Mouse (Mus musculus) midbrain, embryonic 10.5 days (tissue): ENCODE results near the gene Nrf1. TPM values are rescaled to one million over a fixed set of nuclear protein-coding genes. Genes with fewer than 3 reads are reported as not detected.

ENCODE experiments used
- DNase-seq: peaks from one replicate; pipeline ENCODE4 v3.0.0-alpha.2; 2017; ENCODE audit warnings: low spot score
- H3K27ac ChIP-seq: fragments of 300-500 bp; sonication (generic); replicated peaks from 2 replicates; pipeline ENCODE4 v1.5.1; 2016; ENCODE audit warnings: mild to moderate bottlenecking
- H3K27me3 ChIP-seq: fragments of 300-500 bp; sonication (generic); 2 replicates; pipeline ENCODE4 v1.6.1; 2016; ENCODE audit warnings: low read depth, mild to moderate bottlenecking; ENCODE audit not compliant: poor library complexity, severe bottlenecking
- H3K36me3 ChIP-seq: fragments of 300-500 bp; sonication (generic); 2 replicates; pipeline ENCODE4 v1.6.1; 2016; ENCODE audit warnings: mild to moderate bottlenecking, moderate library complexity
- H3K4me1 ChIP-seq: fragments of 300-500 bp; sonication (generic); 2 replicates; pipeline ENCODE4 v1.6.1; 2016
- H3K4me3 ChIP-seq: fragments of 300-500 bp; sonication (generic); 2 replicates; pipeline ENCODE4 v1.5.1; 2016; ENCODE audit warnings: mild to moderate bottlenecking, moderate library complexity
- H3K9me3 ChIP-seq: fragments of 300-500 bp; sonication (generic); replicated peaks from 2 replicates; pipeline ENCODE4 v1.6.1; 2016; ENCODE audit warnings: mild to moderate bottlenecking
- WGBS: fragments of 180-500 bp; shearing (Covaris S2); methylation state at CpG from one replicate; pipeline ENCODE4 v1.1.7; 2016; 5-methylcytosine and 5-hydroxymethylcytosine counted together
- polyA plus RNA-seq: library from polyadenylated mRNA; unstranded; fragments of >200 nt; fragmentation: Nextera tagmentation; extraction: Ambion mirVana; gene quantifications from 2 replicates; pipeline ENCODE4 v1.2.1, GENCODE M21; 2016

The Nrf1 gene
- polyA plus RNA-seq, 1 experiment from 2014 or later: 96.1 TPM

DNA sequence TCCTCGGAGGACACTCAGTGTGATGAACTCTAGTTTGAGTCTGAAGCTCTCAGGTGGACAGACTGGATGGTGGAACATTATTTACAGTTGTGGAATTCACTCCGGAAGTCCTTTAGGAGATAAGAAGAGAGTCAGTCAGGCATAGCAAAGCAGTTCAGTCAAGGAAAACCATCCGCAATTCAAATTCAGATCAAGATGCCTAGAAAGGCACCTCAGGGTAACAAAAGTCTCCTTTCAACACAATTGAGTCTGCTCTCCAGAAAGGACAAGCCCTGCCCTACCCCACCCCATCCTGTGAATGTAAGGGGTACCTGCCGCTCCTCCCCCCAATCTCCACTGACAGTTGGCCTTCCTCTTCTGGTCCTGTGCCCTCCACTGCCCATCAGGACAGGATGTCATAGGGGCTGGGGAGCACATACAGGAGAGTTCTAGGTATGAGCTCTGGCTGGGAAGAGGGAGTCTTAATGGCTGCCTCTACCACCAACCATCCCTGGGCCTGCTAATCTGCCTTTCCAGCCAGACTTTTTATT lies 111.8 kb downstream of the Nrf1 start:
- DNase-seq: no peak
- Histone ChIP-seq H3K27me3 (peaks cover 17% of the 10 kb centered on the region), H3K27ac (peak overlapping the region; percentile 49; the same call in 1 of the 2 replicates), H3K4me3 (no peak overlapping the region), H3K36me3 (peaks cover 10% of the 10 kb centered on the region), H3K9me3 (no peaks in the 10 kb centered on the region), H3K4me1 (peaks cover 22% of the 10 kb centered on the region)
- whole genome bisulfite sequencing: 62% methylated on average over 4 of the region's 4 CpGs

DNA sequence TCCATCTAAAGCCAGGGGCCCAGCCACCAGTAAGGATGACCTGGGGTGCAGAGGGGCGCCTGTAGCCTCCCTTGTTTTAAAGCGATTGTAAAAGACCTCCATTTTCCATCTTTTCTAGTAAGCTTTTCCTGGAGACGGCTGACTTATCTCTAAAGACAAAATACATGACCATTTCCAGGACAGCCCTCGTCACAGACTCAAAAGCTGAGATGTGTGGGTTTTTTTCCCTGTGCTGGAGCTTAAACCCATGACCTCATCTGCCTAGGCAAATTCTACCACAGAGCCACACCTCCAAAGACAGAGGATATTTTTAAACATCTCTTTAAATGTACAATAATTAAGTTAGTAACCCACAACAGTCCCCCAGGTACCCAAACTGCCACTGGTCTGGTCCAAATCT lies 112.6 kb downstream of the Nrf1 start:
- Histone ChIP-seq H3K27ac (no peak overlapping the region), H3K4me1 (peaks cover 24% of the 10 kb centered on the region), H3K4me3 (no peak overlapping the region), H3K9me3 (no peaks in the 10 kb centered on the region), H3K27me3 (peaks cover 20% of the 10 kb centered on the region), H3K36me3 (0 out of 2 replicates have a peak, but pooled peaks cover 4% of the 10 kb centered on the region)
- WGBS: 77% methylated on average over 4 of the region's 4 CpGs
- DNase-seq: no peak

DNA sequence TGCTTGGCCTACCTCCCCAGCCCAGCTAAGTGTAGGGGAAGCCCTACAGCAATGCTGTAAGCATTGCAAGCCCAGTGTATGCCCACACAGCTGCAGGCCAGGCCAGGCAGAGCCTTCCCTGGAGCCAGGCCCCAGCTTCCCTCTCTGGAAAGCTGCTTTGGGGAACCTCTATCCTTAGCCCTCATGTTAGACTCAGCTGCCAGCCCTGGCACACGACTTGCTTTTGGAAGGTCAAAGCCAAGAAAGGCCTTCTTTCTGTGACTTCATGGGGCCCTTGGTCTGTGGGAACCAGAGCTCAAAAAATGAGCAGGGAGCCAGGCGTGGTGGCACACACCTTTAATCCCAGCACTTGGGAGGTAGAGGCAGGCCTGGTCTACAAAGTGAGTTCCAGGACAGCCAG lies 113.8 kb downstream of the Nrf1 start:
- no peaks in the 10 kb centered on the region for H3K36me3 ChIP-seq
- peaks cover 35% of the 10 kb centered on the region for H3K4me1 ChIP-seq
- DNase-seq: no peak
- H3K27ac ChIP-seq: no peak overlapping the region
- H3K4me3 ChIP-seq: no peak overlapping the region
- no peaks in the 10 kb centered on the region for H3K9me3 ChIP-seq
- peaks cover 32% of the 10 kb centered on the region for H3K27me3 ChIP-seq
- WGBS: 75% methylated on average over 2 of the region's 2 CpGs

DNA sequence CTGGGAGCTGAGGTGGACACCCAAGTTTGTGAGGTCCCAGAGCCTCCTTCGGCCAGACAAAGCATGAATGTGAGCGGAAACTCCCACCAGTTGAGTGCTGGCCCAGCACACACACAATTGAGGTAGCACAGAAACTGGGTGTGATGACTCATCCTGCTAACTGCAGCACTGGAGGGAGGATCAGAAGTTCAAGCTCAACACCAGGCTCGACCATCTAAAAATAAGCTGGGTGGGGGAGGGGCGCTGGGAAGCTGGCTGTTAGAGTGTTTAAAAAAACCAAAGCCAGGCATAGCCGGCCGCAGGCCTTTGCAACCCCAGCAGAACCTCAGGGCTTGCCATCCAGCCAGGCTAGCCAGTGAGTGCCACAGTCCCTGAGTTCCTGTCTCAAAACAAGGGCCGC lies 114.3 kb downstream of the Nrf1 start:
- 53% methylated on average over 7 of the region's 7 CpGs for WGBS
- Histone ChIP-seq H3K9me3 (no peaks in the 10 kb centered on the region), H3K4me3 (no peak overlapping the region), H3K27ac (no peak overlapping the region), H3K4me1 (peaks cover 39% of the 10 kb centered on the region), H3K27me3 (peaks cover 37% of the 10 kb centered on the region), H3K36me3 (no peaks in the 10 kb centered on the region)
- no peak for DNase-seq

DNA sequence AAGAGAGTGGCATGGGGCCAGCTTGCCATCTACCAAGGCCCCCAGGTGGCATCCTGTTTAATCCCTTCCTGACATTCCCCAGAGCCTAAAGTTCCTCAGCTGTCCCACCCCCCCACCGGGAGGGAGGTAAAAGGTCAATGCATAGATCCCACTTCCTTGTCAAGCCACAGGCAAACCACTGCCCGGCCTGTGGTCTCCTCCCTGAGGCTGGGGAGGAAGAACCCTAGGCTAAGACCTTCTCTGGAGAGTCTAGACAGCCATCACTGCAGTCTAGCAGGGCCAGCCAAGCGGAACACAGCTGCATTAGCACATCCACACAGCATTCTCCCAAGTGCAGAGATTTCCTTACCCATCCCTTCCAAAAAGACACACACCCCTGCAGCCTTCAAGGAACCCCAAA lies 118.6 kb downstream of the Nrf1 start:
- Histone ChIP-seq H3K9me3 (no peaks in the 10 kb centered on the region), H3K27me3 (peaks cover 77% of the 10 kb centered on the region), H3K27ac (0 out of 2 replicates have a peak overlapping the region, but pooled peaks have one; percentile 23), H3K4me1 (peaks cover 47% of the 10 kb centered on the region), H3K36me3 (no peaks in the 10 kb centered on the region), H3K4me3 (no peak overlapping the region)
- no peak for DNase-seq
- 36% methylated on average over 3 of the region's 3 CpGs for WGBS

DNA sequence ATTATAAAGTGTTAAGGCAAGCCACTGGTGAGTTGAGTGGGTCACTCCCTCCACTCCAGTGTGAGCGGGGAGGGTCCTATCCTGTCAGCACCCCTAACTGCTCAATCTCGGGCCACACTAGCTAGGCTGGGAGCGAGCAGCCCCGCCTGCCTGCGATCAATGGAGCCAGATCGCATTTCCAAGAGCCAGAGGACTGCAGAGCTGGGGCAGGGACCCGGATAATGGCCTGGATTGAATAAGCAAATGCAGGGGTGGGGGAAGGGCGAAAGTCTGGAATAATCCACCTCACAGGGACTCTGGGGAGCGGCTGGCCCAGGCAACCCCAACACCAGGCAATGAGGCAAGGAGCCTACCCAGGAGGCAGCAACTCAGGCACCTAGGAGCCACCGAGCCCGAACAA lies 119.4 kb downstream of the Nrf1 start:
- Histone ChIP-seq H3K4me1 (peaks cover 45% of the 10 kb centered on the region), H3K36me3 (no peaks in the 10 kb centered on the region), H3K9me3 (no peaks in the 10 kb centered on the region), H3K27ac (peak overlapping the region; percentile 11), H3K4me3 (peak overlapping the region; percentile 21; the same call in 1 of the 2 replicates), H3K27me3 (peaks cover 77% of the 10 kb centered on the region)
- WGBS: 12% methylated on average over 11 of the region's 11 CpGs
- DNase-seq: peak; percentile 69

DNA sequence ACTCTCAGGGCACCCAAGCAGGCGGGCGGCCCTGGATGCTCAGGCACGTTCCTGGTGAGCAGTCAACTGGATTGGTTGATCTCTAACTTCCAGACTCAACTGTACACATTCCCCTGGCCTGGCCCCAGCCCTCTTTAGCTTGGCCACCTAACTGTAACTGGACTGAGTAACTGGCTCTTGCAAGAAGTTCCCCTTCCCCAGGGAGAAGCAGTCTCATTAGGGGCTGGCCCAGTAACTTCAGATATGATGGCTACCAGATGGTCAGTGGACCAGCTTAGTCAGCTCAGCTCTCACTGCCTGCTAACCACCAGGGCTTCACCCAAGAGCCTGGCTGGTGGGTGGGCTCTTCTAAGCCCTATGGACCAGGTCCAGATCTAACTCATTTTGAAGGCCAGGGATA lies 120.5 kb downstream of the Nrf1 start:
- 92% methylated on average over 3 of the region's 3 CpGs for whole genome bisulfite sequencing
- H3K36me3 ChIP-seq: no peaks in the 10 kb centered on the region
- no peak overlapping the region for H3K27ac ChIP-seq
- H3K9me3 ChIP-seq: no peaks in the 10 kb centered on the region
- no peak for DNase-seq
- peaks cover 81% of the 10 kb centered on the region for H3K27me3 ChIP-seq
- H3K4me1 ChIP-seq: peaks cover 50% of the 10 kb centered on the region
- H3K4me3 ChIP-seq: no peak overlapping the region

DNA sequence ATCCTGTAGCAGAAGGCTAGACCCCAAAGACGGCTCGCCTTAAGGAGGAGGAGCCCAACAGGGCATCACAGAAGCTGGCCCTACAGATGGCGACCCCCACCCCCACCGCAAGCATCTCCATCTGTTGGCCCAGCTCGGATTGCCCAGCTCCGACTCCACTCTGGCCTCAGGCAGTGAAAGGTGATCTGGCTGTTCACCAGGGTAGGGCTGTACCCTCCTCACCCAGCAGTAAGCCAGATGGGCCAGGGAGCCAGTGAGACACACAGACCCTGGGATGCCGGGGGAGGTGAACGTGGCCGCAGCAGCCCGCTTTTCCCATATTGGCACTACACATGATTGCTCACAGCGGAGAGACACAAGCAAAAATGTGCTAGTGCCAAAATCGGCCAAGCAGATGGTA lies 121.4 kb downstream of the Nrf1 start:
- H3K27me3 ChIP-seq: peaks cover 90% of the 10 kb centered on the region
- no peak overlapping the region for H3K27ac ChIP-seq
- no peak overlapping the region for H3K4me3 ChIP-seq
- peaks cover 59% of the 10 kb centered on the region for H3K4me1 ChIP-seq
- H3K9me3 ChIP-seq: no peaks in the 10 kb centered on the region
- DNase-seq: no peak
- 83% methylated on average over 12 of the region's 12 CpGs for WGBS
- H3K36me3 ChIP-seq: no peaks in the 10 kb centered on the region

DNA sequence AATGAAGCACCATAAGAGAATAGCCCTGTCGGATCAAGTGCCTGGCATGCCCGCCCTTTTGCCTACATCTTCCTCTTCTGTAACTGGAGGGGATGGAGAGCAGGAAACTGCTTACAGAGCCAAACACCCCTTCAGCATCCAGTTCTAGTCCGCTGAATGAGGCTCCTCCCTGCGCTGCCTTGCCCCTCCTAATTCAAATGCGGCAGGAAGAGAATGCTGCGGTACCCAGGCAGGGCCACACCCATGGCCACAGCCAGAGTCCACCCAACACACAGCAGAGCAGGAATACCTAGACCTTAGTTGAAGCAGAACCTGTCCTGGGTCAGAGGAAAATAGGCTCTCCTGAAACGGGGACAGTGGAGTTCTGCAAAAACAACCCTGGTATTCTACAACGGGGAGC lies 123.4 kb downstream of the Nrf1 start:
- 37% methylated on average over 8 of the region's 8 CpGs for WGBS
- H3K27me3 ChIP-seq: peaks cover 99% of the 10 kb centered on the region
- H3K4me1 ChIP-seq: peaks cover 70% of the 10 kb centered on the region
- no peaks in the 10 kb centered on the region for H3K36me3 ChIP-seq
- no peak overlapping the region for H3K27ac ChIP-seq
- no peaks in the 10 kb centered on the region for H3K9me3 ChIP-seq
- DNase-seq: no peak
- H3K4me3 ChIP-seq: no peak overlapping the region

DNA sequence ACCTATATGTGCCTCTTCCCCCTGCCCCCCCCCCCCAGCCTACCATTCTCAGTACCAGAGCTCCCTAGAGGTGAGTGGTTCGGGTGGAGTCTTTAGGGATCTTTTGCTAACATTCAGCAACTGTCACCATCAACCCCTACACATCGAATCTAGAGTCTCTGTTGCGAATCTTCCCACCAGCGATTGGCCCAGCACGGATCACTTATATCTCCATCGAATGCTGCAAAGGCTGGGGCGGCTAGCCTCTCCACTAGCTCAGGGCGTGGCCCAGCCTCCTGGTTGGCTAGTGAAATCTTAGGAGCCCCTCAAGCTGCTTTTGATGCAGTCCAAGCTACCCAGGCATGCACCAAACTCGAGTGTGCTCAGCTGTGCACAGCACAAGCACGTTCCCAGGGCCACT lies 124.2 kb downstream of the Nrf1 start:
- peaks cover 67% of the 10 kb centered on the region for H3K4me1 ChIP-seq
- no peak overlapping the region for H3K4me3 ChIP-seq
- H3K27ac ChIP-seq: no peak overlapping the region
- H3K9me3 ChIP-seq: no peaks in the 10 kb centered on the region
- peaks cover 99% of the 10 kb centered on the region for H3K27me3 ChIP-seq
- 26% methylated on average over 10 of the region's 10 CpGs for WGBS
- no peaks in the 10 kb centered on the region for H3K36me3 ChIP-seq
- DNase-seq: peak; percentile 30

DNA sequence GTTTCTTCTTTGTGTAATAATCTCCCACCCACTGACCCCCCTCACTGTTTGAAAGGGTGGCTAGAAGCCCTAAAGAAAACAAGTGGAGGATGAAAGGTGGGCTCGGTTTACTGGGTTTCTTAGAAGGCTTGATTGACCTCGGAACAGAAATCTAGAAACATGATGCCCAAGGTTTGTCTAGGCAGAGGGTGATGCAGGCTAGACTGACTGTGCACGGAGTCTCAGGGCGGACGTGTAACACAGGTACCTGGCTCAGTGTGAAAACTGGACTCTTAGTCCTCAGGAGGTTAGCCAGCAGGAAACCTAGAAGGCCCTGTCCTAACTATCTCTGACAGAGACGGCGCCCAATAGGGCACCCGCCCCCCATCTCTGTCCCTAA lies 124.6 kb downstream of the Nrf1 start:
- WGBS: 8% methylated on average over 8 of the region's 8 CpGs
- Histone ChIP-seq H3K4me1 (peaks cover 66% of the 10 kb centered on the region), H3K4me3 (peak overlapping the region; percentile 45), H3K36me3 (no peaks in the 10 kb centered on the region), H3K27me3 (peaks cover 100% of the 10 kb centered on the region), H3K9me3 (no peaks in the 10 kb centered on the region), H3K27ac (no peak overlapping the region)
- no peak for DNase-seq

DNA sequence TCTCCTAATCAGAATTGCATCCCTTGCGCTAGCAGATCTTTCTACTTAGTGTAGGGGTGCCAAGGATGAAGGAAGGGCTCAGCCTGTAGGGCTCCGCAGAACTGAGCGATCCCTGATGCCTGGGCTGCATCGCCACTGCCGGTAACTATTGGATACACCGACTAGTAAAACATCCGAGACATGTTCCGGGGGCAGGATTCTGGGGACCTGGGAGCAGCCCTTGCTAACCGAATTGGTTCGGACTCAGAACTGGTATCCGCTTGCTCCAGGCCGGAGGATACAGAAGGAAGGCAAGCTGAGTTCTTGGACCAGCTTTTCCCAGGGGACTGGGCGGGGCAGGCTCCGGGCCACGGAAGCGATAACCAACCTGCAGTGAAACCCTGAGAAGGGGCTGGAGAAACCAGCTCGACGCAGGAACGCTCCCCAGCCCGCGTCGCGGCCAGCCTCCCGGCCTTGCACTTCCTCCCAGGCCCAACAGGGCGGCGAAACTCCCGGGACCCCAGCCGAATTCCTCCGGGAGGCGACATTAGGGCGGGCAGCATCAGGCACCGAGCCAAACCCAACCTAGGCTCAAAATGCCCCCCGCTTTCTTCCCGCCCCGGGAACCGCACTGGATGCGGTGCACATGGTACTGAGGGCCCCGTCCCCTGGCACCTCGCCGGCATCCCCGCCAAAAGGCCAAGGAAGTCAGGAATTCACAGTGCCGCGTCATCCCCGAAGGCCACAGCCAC lies 125.2 kb downstream of the Nrf1 start:
- H3K27me3 ChIP-seq: peaks cover 100% of the 10 kb centered on the region
- WGBS: 2% methylated on average over 44 of the region's 44 CpGs
- DNase-seq: peak; percentile 60

More for the DNA sequence above, 125.2 kb downstream of the Nrf1 start:
- no peaks in the 10 kb centered on the region for H3K9me3 ChIP-seq
- H3K4me1 ChIP-seq: peaks cover 63% of the 10 kb centered on the region
- H3K4me3 ChIP-seq: peak overlapping the region; percentile 45
- peak overlapping the region; percentile 64 for H3K27ac ChIP-seq
- no peaks in the 10 kb centered on the region for H3K36me3 ChIP-seq
